Mouse (Mus musculus) intestine, embryonic 15.5 days (tissue): ENCODE measurements at regions not wholly inside any gene's neighbourhood (a gene's known extent, or its start where the extent isn't known, plus 50 kb on each side); places are given as distances from the start of the nearest gene placed in this dataset.
"Not testable (repeated sequence)": the region's sequence is repeated elsewhere in the genome, so short reads cannot be mapped to it uniquely, and the experiment has no call there.

Experiments used
- ATAC-seq: fragments of 200-750 bp; cut with Nextera tagmentation; 2 replicates; pipeline ENCODE4 v1.8.0; 2017; ENCODE audit warnings: moderate TSS enrichment, moderate library complexity
- H3K27ac ChIP-seq: fragments of 300-500 bp; sonication (generic); 2 replicates; pipeline ENCODE4 v1.5.1; 2015; ENCODE audit warnings: mild to moderate bottlenecking, inconsistent platforms
- H3K27me3 ChIP-seq: fragments of 300-500 bp; sonication (generic); replicated peaks from 2 replicates; pipeline ENCODE4 v1.6.1; 2015; ENCODE audit warnings: inconsistent platforms
- H3K36me3 ChIP-seq: fragments of 300-500 bp; sonication (generic); 2 replicates; pipeline ENCODE4 v1.6.1; 2015; ENCODE audit warnings: inconsistent platforms
- H3K4me1 ChIP-seq: fragments of 300-500 bp; sonication (generic); replicated peaks from 2 replicates; pipeline ENCODE4 v1.6.1; 2015; ENCODE audit warnings: inconsistent platforms
- H3K4me2 ChIP-seq: fragments of 300-500 bp; sonication (generic); replicated peaks from 2 replicates; pipeline ENCODE4 v1.6.1; 2015; ENCODE audit warnings: mild to moderate bottlenecking, inconsistent platforms
- H3K4me3 ChIP-seq: fragments of 300-500 bp; sonication (generic); replicated peaks from 2 replicates; pipeline ENCODE4 v1.5.1; 2015; ENCODE audit warnings: inconsistent platforms
- H3K9ac ChIP-seq: fragments of 300-500 bp; sonication (generic); 2 replicates; pipeline ENCODE4 v1.6.1; 2015; ENCODE audit warnings: inconsistent platforms
- H3K9me3 ChIP-seq: fragments of 300-500 bp; sonication (generic); 2 replicates; pipeline ENCODE4 v1.6.1; 2016; ENCODE audit warnings: inconsistent platforms
- WGBS: fragments of 180-500 bp; shearing (Covaris S2); methylation state at CpG from one replicate; pipeline ENCODE4 v1.1.7; 2015; 5-methylcytosine and 5-hydroxymethylcytosine counted together

DNA sequence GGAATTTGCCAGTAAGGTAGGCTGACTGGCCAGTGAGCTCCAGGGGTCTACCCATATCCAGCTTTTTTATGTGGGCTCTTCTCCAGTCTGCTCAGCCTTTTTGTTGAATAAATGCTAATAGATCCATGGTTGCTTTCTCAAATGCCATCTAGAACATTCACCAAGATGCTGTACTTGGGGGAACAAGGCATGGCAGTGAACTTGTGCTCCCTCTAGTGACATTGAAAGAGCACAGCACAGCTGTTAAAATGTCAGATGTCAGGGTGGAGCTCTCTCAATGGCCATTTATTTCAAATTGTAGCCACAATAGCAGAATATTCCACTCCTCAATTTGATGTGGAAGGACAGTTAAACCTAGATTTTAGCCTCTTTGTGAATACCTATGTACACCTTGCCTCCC, 86.3 kb downstream of the Kcnk1 start:
- H3K27ac ChIP-seq: no peak overlapping the region
- no peak for ATAC-seq
- H3K36me3 ChIP-seq: no peaks in the 10 kb centered on the region
- no peak overlapping the region for H3K4me3 ChIP-seq
- H3K4me1 ChIP-seq: no peaks in the 10 kb centered on the region
- no peaks in the 10 kb centered on the region for H3K27me3 ChIP-seq
- no peak overlapping the region for H3K4me2 ChIP-seq
- H3K9me3 ChIP-seq: no peaks in the 10 kb centered on the region
- no peak overlapping the region for H3K9ac ChIP-seq

DNA sequence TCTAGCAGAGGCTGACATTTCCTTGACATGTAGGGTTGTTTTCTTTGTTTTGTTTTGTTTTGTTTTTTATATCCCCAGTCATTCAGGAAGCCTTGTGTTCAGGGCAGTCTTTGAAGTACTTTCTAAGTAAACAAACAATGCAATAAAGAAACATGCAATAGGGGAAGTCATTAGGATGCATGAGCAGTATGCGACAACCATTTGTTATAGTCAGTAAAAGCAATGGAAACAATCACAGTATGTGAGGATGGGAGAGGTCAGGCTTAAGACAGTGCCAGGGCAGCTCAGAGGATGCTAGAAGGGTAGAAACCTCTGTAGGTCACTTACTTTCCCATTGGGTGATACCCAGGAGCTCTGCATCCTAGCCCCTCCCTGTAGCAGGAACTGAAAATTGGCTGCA, 87.9 kb downstream of the Kcnk1 start:
- Histone ChIP-seq H3K36me3 (no peaks in the 10 kb centered on the region), H3K27me3 (no peaks in the 10 kb centered on the region), H3K9ac (no peak overlapping the region), H3K27ac (no peak overlapping the region), H3K4me2 (no peak overlapping the region), H3K4me1 (no peaks in the 10 kb centered on the region), H3K4me3 (no peak overlapping the region), H3K9me3 (no peaks in the 10 kb centered on the region)
- WGBS: 55% methylated on average over 1 of the region's 1 CpGs
- ATAC-seq: no peak

DNA sequence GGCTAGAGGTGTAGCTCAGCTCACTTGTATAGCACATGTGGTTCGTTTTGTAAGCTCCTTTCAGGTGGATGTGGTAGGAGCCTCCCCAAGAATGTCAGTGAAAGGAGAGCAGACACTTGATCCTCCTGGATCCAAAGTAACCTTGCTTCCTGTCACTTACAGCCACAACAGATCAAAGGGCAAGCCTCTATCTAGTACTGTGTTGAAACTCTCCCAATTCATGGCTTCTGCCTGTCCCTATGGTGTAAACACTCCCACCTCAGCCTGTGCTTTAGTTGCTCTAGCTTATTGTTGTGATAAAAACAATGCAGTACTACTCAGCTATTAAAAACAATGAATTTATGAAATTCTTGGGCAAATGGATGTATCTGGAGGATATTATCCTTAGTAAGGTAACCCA, 95.8 kb downstream of the Kcnk1 start:
- Histone ChIP-seq H3K27ac (no peak overlapping the region), H3K4me3 (no peak overlapping the region), H3K27me3 (no peaks in the 10 kb centered on the region), H3K4me2 (no peak overlapping the region), H3K9ac (no peak overlapping the region), H3K36me3 (no peaks in the 10 kb centered on the region), H3K4me1 (no peaks in the 10 kb centered on the region), H3K9me3 (no peaks in the 10 kb centered on the region)
- WGBS: 57% methylated on average over 1 of the region's 1 CpGs
- 0 out of 2 replicates have a peak, but pooled peaks have one; percentile 56 for ATAC-seq

DNA sequence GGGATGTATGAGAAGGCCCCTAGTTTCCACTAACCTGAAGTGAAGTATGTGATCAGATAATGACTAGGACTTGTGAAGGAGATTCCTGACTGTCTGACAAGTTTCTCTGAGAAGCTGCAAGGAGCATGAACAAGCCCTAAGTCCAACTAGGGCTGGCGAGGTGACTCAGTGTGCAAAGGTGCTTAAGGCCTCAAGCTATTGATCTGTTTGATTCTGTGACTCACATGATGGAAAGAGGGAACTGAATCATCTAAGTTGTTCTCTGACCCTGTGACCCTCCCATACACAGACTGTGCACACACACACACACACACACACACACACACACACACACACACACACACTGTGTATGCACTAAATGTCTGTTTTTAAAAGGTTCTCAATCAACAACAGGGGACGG, 99.0 kb downstream of the Kcnk1 start:
- Histone ChIP-seq H3K4me2 (no peak overlapping the region), H3K4me3 (no peak overlapping the region), H3K4me1 (no peaks in the 10 kb centered on the region), H3K27ac (no peak overlapping the region), H3K27me3 (no peaks in the 10 kb centered on the region), H3K9me3 (no peaks in the 10 kb centered on the region), H3K36me3 (no peaks in the 10 kb centered on the region), H3K9ac (no peak overlapping the region)
- WGBS: 56% methylated on average over 2 of the region's 2 CpGs
- peak; percentile 84 for ATAC-seq

DNA sequence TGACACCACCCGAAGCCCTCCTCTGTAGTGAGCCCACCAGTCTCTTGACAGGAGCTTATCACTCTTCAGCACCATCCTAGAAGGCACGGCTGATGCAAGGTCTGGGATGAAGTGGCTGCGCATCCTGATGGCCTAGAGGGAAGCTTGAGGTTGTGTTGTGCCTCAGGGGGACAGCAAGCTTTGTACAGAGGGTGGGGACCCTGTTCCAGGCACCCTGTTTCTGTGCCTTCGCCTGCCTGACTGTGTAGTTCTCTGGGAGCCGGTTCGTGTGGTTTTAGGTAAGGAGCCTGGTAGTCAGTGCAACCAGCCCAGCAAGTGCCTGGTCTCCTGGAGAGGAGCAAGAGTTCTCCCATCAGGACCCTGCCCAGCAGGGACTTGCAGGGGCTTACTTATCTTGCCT, 101.1 kb downstream of the Kcnk1 start:
- WGBS: 71% methylated on average over 6 of the region's 6 CpGs
- H3K4me2 ChIP-seq: no peak overlapping the region
- H3K4me3 ChIP-seq: no peak overlapping the region
- H3K9me3 ChIP-seq: no peaks in the 10 kb centered on the region; the same call in 1 of the 2 replicates
- no peaks in the 10 kb centered on the region for H3K4me1 ChIP-seq
- no peak overlapping the region for H3K9ac ChIP-seq
- ATAC-seq: no peak
- H3K36me3 ChIP-seq: no peaks in the 10 kb centered on the region
- no peaks in the 10 kb centered on the region for H3K27me3 ChIP-seq
- no peak overlapping the region for H3K27ac ChIP-seq

GRCm38 (mm10) chr8:126096636-126097170, 101.7 kb downstream of the Kcnk1 start:
- Histone ChIP-seq H3K4me2 (no peak overlapping the region), H3K27ac (no peak overlapping the region), H3K4me3 (no peak overlapping the region), H3K4me1 (no peaks in the 10 kb centered on the region), H3K36me3 (no peaks in the 10 kb centered on the region), H3K9ac (no peak overlapping the region), H3K9me3 (no peaks in the 10 kb centered on the region; the same call in 1 of the 2 replicates), H3K27me3 (no peaks in the 10 kb centered on the region)
- 60% methylated on average over 9 of the region's 9 CpGs for WGBS
- no peak for ATAC-seq

DNA sequence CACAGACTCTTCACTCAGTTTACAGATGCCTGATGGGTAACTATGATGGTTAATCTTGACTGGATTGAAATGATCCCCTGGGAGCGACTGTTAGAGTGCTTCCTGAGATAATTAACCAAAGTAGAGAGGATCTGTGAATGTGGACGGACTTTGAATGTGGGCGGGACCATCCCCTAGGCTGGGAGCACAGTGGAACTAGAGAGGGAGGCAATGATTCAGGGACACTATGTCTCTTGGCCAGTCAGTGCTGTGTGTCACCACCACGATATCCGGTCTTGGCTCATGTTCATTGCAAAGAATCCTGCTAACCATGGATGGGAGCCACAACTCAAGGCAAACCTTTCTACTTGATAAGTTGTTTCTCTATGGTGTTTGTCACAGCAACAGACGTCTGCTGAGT, 103.9 kb downstream of the Kcnk1 start:
- WGBS: 80% methylated on average over 6 of the region's 6 CpGs
- Histone ChIP-seq H3K4me1 (no peaks in the 10 kb centered on the region), H3K9me3 (no peaks in the 10 kb centered on the region; the same call in 1 of the 2 replicates), H3K27me3 (no peaks in the 10 kb centered on the region), H3K27ac (no peak overlapping the region), H3K4me2 (no peak overlapping the region), H3K36me3 (no peaks in the 10 kb centered on the region), H3K9ac (no peak overlapping the region), H3K4me3 (no peak overlapping the region)
- no peak for ATAC-seq

DNA sequence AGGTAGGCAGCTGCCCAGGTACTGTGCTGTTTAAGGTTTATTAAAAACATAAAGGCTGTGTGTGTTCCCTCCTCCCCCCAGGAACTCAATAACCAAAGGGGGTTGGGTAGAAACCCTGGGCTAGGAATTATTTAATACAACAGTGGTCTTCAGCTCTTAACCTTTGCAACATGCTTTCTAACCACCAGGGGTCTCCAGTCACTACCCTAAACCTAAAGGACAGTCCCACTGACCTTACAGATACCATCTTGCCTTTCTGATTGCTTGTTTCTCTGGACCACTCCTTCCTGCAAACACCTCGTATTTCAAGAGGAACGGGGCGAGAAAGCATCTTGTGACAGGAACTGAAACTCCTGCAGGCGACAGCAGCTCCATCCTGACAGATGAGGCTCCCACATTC, 104.9 kb downstream of the Kcnk1 start:
- H3K27me3 ChIP-seq: no peaks in the 10 kb centered on the region
- H3K9ac ChIP-seq: no peak overlapping the region
- no peak overlapping the region for H3K4me3 ChIP-seq
- no peak overlapping the region for H3K4me2 ChIP-seq
- no peaks in the 10 kb centered on the region for H3K4me1 ChIP-seq
- H3K27ac ChIP-seq: no peak overlapping the region
- WGBS: 65% methylated on average over 4 of the region's 4 CpGs
- H3K9me3 ChIP-seq: no peaks in the 10 kb centered on the region; the same call in 1 of the 2 replicates
- no peaks in the 10 kb centered on the region for H3K36me3 ChIP-seq
- ATAC-seq: no peak

GRCm38 (mm10) chr8:126105043-126105442, 110.1 kb downstream of the Kcnk1 start:
- H3K9me3 ChIP-seq: no peaks in the 10 kb centered on the region; the same call in 1 of the 2 replicates
- H3K4me3 ChIP-seq: no peak overlapping the region
- no peaks in the 10 kb centered on the region for H3K27me3 ChIP-seq
- no peaks in the 10 kb centered on the region for H3K4me1 ChIP-seq
- H3K9ac ChIP-seq: no peak overlapping the region
- no peak for ATAC-seq
- no peak overlapping the region for H3K27ac ChIP-seq
- H3K36me3 ChIP-seq: no peaks in the 10 kb centered on the region
- 78% methylated on average over 3 of the region's 3 CpGs for WGBS
- H3K4me2 ChIP-seq: no peak overlapping the region

GRCm38 (mm10) chr8:126126041-126126440, 131.1 kb downstream of the Kcnk1 start:
- no peak overlapping the region for H3K27ac ChIP-seq
- ATAC-seq: no peak
- H3K9me3 ChIP-seq: no peaks in the 10 kb centered on the region
- no peaks in the 10 kb centered on the region; the same call in 1 of the 2 replicates for H3K27me3 ChIP-seq
- H3K36me3 ChIP-seq: no peaks in the 10 kb centered on the region
- WGBS: 79% methylated on average over 6 of the region's 6 CpGs
- H3K4me1 ChIP-seq: no peaks in the 10 kb centered on the region
- H3K4me3 ChIP-seq: no peak overlapping the region
- no peak overlapping the region for H3K4me2 ChIP-seq
- no peak overlapping the region for H3K9ac ChIP-seq

DNA sequence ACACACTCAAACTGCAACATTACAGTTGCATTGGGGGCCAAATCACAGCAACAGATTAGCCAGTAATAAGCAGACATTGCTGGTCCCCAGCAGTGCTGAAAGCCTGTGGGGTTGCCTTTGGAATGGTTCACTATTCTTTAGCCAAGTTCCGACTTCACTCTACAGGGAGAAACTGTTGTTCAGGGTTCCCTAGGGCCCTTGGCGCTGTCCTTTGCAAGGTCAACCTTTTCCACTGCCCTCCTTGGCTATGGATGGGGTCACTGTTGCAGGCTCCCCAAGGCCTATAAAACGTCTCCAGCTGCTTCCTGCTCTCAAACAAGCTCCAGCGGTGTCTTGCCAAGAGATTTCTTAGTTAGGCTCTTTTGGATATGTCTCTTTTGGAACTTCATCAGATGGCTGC, 137.1 kb downstream of the Kcnk1 start:
- ATAC-seq: no peak
- Histone ChIP-seq H3K9me3 (no peaks in the 10 kb centered on the region), H3K36me3 (no peaks in the 10 kb centered on the region), H3K4me2 (no peak overlapping the region), H3K27ac (no peak overlapping the region), H3K27me3 (no peaks in the 10 kb centered on the region; the same call in 1 of the 2 replicates), H3K4me3 (no peak overlapping the region), H3K9ac (no peak overlapping the region), H3K4me1 (0 out of 2 replicates have a peak, but pooled peaks cover 3% of the 10 kb centered on the region)
- WGBS: 73% methylated on average over 4 of the region's 4 CpGs

GRCm38 (mm10) chr8:126132918-126133317, 137.9 kb downstream of the Kcnk1 start:
- not testable (repeated sequence) for H3K4me1 ChIP-seq, H3K9ac ChIP-seq, ATAC-seq, H3K4me3 ChIP-seq, H3K4me2 ChIP-seq, H3K9me3 ChIP-seq, H3K27me3 ChIP-seq, H3K36me3 ChIP-seq, H3K27ac ChIP-seq
- 86% methylated on average over 4 of the region's 4 CpGs for WGBS

GRCm38 (mm10) chr8:126135100-126135499, 140.1 kb downstream of the Kcnk1 start:
- Histone ChIP-seq H3K9me3 (no peaks in the 10 kb centered on the region), H3K4me1 (peaks cover 13% of the 10 kb centered on the region; the same call in 1 of the 2 replicates), H3K9ac (no peak overlapping the region), H3K36me3 (no peaks in the 10 kb centered on the region), H3K4me3 (no peak overlapping the region), H3K27ac (no peak overlapping the region), H3K4me2 (no peak overlapping the region), H3K27me3 (peaks cover 17% of the 10 kb centered on the region)
- no peak for ATAC-seq
- WGBS: 41% methylated on average over 10 of the region's 10 CpGs
